ENCODE assay signal across 34 mouse cellular contexts in genomic region chr8:83511696-83512095, GRCm38 (mm10). TPM values are rescaled to one million over a fixed set of nuclear protein-coding genes. Genes with fewer than 3 reads are reported as not detected.
A peak's percentile ranks its signal among the peaks of the same experiment; 100 is the strongest.
DNase-seq lines count a peak whose midpoint lies in the region; ATAC-seq lines count a peak whose summit lies in the region.
"Had no signal": no experiment of that assay in that cellular context is flagged by ENCODE, and none has a peak within 500 bp of the region (broad histone marks: within the 10 kb centered on the region; RNA-seq: fewer than 3 reads in every experiment).

No protein-coding gene starts in this region.

- WGBS in midbrain, embryonic 13.5 days: 93% methylated on average over 3 of the region's 3 CpGs

- H3K9ac ChIP-seq in midbrain, embryonic 13.5 days (replicated peaks): no peak overlapping the region
- H3K9ac ChIP-seq: embryonic facial prominence, embryonic 12.5 days; embryonic facial prominence, embryonic 15.5 days; forebrain, postnatal 0 days; heart, embryonic 15.5 days; hindbrain, embryonic 13.5 days; intestine, embryonic 15.5 days had no signal

- no peaks in the 10 kb centered on the region for H3K4me1 ChIP-seq in midbrain, embryonic 13.5 days (replicated peaks)
- H3K4me1 ChIP-seq: embryonic facial prominence, embryonic 12.5 days; embryonic facial prominence, embryonic 15.5 days; heart, embryonic 15.5 days; hindbrain, embryonic 10.5 days; hindbrain, embryonic 13.5 days; intestine, embryonic 15.5 days had no signal

- no peak overlapping the region for H3K4me2 ChIP-seq in midbrain, embryonic 13.5 days (replicated peaks)
- H3K4me2 ChIP-seq: embryonic facial prominence, embryonic 12.5 days; embryonic facial prominence, embryonic 15.5 days; heart, embryonic 11.5 days; heart, embryonic 15.5 days; hindbrain, embryonic 13.5 days; intestine, embryonic 15.5 days had no signal

- no peak for ATAC-seq in midbrain, embryonic 13.5 days
- ATAC-seq: activated CD4-positive, CD25-positive, alpha-beta regulatory T cell, adult 4 months; forebrain, embryonic 14.5 days; forebrain, postnatal 0 days; hindbrain, embryonic 16.5 days; intestine, embryonic 15.5 days had no signal

- no peak overlapping the region for H3K27ac ChIP-seq in midbrain, embryonic 13.5 days
- H3K27ac ChIP-seq: embryonic facial prominence, embryonic 12.5 days; embryonic facial prominence, embryonic 15.5 days; gastrocnemius, adult 2 months; heart, embryonic 15.5 days; hindbrain, embryonic 10.5 days; hindbrain, embryonic 13.5 days; intestine, embryonic 15.5 days had no signal

- DNase-seq in adrenal gland, postnatal 25 days: peak; percentile 2
- DNase-seq in adrenal gland, postnatal 4 days (ENCODE audit: low spot score in 2 of 2): no peak
- DNase-seq in lung, postnatal 10 days: peak; percentile 58
- no peak for DNase-seq in lung, postnatal 25 days (ENCODE audit: low spot score)
- DNase-seq in 3T3-L1 (ENCODE audit: low read depth, low spot score) (peak; percentile 1), adipocyte (ENCODE audit: low spot score) (peak; percentile 72)
- DNase-seq: adrenal gland, adult 2 months; cerebellum, adult 11 months; cerebellum, adult 2 months; cerebellum, adult 9-11 months; cerebellum, postnatal 25 days; forebrain, postnatal 0 days; gastrocnemius, adult 2 months; gastrocnemius, postnatal 25 days; heart, postnatal 36 days; kidney, adult 11 months had no signal

- H3K9me3 ChIP-seq in midbrain, embryonic 13.5 days: peaks cover 6% of the 10 kb centered on the region
- H3K9me3 ChIP-seq: embryonic facial prominence, embryonic 12.5 days; embryonic facial prominence, embryonic 15.5 days; heart, embryonic 15.5 days; intestine, embryonic 15.5 days had no signal

- no peak overlapping the region for H3K4me3 ChIP-seq in midbrain, embryonic 13.5 days (replicated peaks)
- H3K4me3 ChIP-seq: embryonic facial prominence, embryonic 12.5 days; embryonic facial prominence, embryonic 15.5 days; gastrocnemius, adult 2 months; heart, embryonic 15.5 days; hindbrain, embryonic 10.5 days; hindbrain, embryonic 13.5 days; intestine, embryonic 15.5 days had no signal

- H3K27me3 ChIP-seq in midbrain, embryonic 13.5 days: no peaks in the 10 kb centered on the region
- H3K27me3 ChIP-seq: embryonic facial prominence, embryonic 12.5 days; embryonic facial prominence, embryonic 15.5 days; heart, embryonic 15.5 days; hindbrain, embryonic 13.5 days; intestine, embryonic 15.5 days had no signal

- no peaks in the 10 kb centered on the region for H3K36me3 ChIP-seq in midbrain, embryonic 13.5 days
- H3K36me3 ChIP-seq: embryonic facial prominence, embryonic 12.5 days; embryonic facial prominence, embryonic 15.5 days; heart, embryonic 15.5 days; hindbrain, embryonic 10.5 days; hindbrain, embryonic 13.5 days; intestine, embryonic 15.5 days had no signal

RNA-seq across cellular contexts. Expression of gene Olfr370, which starts 23.9 kb away (rescaled TPM):
- not detected in 2 replicates for total RNA-seq in adrenal gland, postnatal 25 days (2021)
- not detected for total RNA-seq in adrenal gland, postnatal 4 days (2021)
- 0.04 TPM in 1 of 2 replicates, not detected in the other for polyA plus RNA-seq in midbrain, embryonic 13.5 days (2015; fragmentation: Nextera tagmentation; extraction: Ambion mirVana)
- total RNA-seq: adrenal gland, adult 2 months; common myeloid progenitor, adult 5-6 weeks; ES-E14; forebrain, postnatal 0 days; gastrocnemius, adult 2 months; gastrocnemius, postnatal 25 days; granulocyte monocyte progenitor cell, adult 5-6 weeks; heart, adult 8-10 months; heart, postnatal 10 days; heart, postnatal 36 days had no signal
- polyA plus RNA-seq: activated CD4-positive, CD25-positive, alpha-beta regulatory T cell, adult 4 months; adrenal gland, adult 2 months; cerebellum, adult 2 months; embryonic facial prominence, embryonic 12.5 days; forebrain, embryonic 11.5 days; forebrain, embryonic 14.5 days; forebrain, postnatal 0 days; frontal cortex, adult 2 months; heart, embryonic 11.5 days; heart, embryonic 15.5 days; intestine, embryonic 15.5 days had no signal

RNA-seq across cellular contexts. Expression of gene Scoc, which starts 53.5 kb away (rescaled TPM):
- total RNA-seq in adrenal gland, postnatal 25 days (2021): 62.3 and 76.3 TPM in 2 replicates
- 10 to 100 TPM; 65.5 to 68.8 TPM for total RNA-seq in adrenal gland, postnatal 4 days (2021)
- polyA plus RNA-seq in midbrain, embryonic 13.5 days (2015; fragmentation: Nextera tagmentation; extraction: Ambion mirVana): 212 and 214 TPM in 2 replicates

RNA-seq across cellular contexts. Expression of gene Ndufb7, which starts 54.8 kb away (rescaled TPM):
- total RNA-seq in adrenal gland, postnatal 25 days (2021): 223 and 229 TPM in 2 replicates
- total RNA-seq in adrenal gland, postnatal 4 days (2021): 100 to 1,000 TPM; 215 to 223 TPM
- polyA plus RNA-seq in midbrain, embryonic 13.5 days (2015; fragmentation: Nextera tagmentation; extraction: Ambion mirVana): 380 and 382 TPM in 2 replicates

Comparison
In these comparisons a context has a peak if more than half of its experiments do, and no peak if none do; other contexts are left out.
1. DNase-seq: peak in adrenal gland, postnatal 25 days (single experiment), lung, postnatal 10 days (single experiment), 3T3-L1 (single experiment) and adipocyte (single experiment); none in adrenal gland, postnatal 4 days (0 of 2) and lung, postnatal 25 days (single experiment).